In the genomic region with DNA sequence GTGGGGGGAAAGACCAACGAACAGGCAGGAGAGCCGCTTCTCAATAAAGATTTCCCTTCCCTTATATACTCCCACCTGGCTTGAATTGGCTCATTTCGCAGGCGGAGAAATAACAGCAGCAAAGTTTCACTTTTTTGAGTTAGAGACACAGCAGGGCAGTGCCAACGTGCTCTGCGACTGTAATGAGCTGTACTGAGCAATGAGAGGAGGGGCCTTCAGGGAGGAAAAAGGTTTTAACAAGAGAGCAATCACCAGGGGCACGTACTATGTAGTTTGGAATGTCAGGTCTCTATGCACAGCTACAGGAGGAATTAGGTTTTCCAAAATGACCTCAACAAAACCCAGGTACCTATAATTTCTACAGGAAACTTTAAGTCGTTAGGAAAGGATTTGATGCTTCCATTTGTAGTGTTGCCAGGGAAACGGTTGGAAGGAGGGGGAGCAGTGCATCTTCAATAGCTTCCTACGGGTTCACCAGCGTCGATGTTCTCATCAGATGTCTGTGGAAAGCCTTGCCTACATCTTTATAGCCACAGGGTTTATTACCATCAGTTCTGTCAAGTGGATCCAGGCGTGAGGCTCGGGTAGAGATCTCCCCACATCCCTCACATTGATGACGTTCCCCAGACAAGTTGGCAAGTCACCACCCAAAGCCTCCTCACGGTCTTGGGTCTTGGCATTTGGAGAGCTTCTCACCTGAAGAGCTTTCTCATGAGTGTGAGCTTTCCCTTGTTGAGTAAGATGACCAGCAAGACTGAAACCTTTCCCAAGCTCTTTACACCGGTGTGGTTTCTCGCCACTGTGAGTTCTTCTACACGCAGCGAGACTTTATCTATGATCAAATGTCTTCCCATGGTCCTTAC, we compare ENCODE assay signal across 9 mouse cellular contexts. TPM values are rescaled to one million over a fixed set of nuclear protein-coding genes. Genes with fewer than 3 reads are reported as not detected.
DNase-seq lines count a peak whose midpoint lies in the region; ATAC-seq and TF ChIP-seq lines count a peak whose summit lies in the region.
"Had no signal": no experiment of that assay in that cellular context is flagged by ENCODE, and none has a peak within 500 bp of the region (broad histone marks: within the 10 kb centered on the region; RNA-seq: fewer than 3 reads in every experiment).

No protein-coding gene starts in this region.

- no peak for TF ChIP-seq CTCF in lung, postnatal 0 days (IDR thresholded peaks at IDR 0.05)

- H3K27ac ChIP-seq in lung, postnatal 0 days (ENCODE audit: low read length) = peak overlapping the region; percentile 88

- H3K9me3 ChIP-seq in lung, postnatal 0 days (ENCODE audit: low read length) = no peaks in the 10 kb centered on the region

- DNase-seq in embryo, embryonic 10 days (ENCODE audit: low spot score) = peak; percentile 9
- no peak for DNase-seq in embryo, embryonic 9.5 days (ENCODE audit: extremely low spot score)
- peak; percentile 24 to 38 for DNase-seq in right cerebral cortex, adult 2 months (ENCODE audit: low spot score in 2 of 2)
- DNase-seq in right cerebral cortex, postnatal 4 days = no peak
- peak; percentile 76 for DNase-seq in lung, postnatal 0 days (ENCODE audit: low spot score)
- no peak for DNase-seq in urinary bladder, postnatal 14 days (ENCODE audit: low spot score)

- no peaks in the 10 kb centered on the region for H3K36me3 ChIP-seq in lung, postnatal 0 days (ENCODE audit: insufficient read depth, low read length)

- H3K27me3 ChIP-seq in lung, postnatal 0 days (replicated peaks; ENCODE audit: insufficient read depth, low read length) = no peaks in the 10 kb centered on the region

- ATAC-seq in lung, postnatal 0 days = peak; percentile 78
- no peak for ATAC-seq in activated CD4-positive, CD25-positive, alpha-beta regulatory T cell, adult 4 months
- no peak for ATAC-seq in megakaryocyte, adult 5-6 weeks (ENCODE audit: poor library complexity, severe bottlenecking)

- H3K4me2 ChIP-seq in lung, postnatal 0 days (replicated peaks; ENCODE audit: low read depth, low read length) = peak overlapping the region; percentile 47

- H3K9ac ChIP-seq in lung, postnatal 0 days (replicated peaks; ENCODE audit: low read depth) = peak overlapping the region; percentile 23; the same call in 1 of the 2 replicates

- TF ChIP-seq EP300 in lung, postnatal 0 days (IDR thresholded peaks at IDR 0.05) = no peak

- 45% methylated on average over 20 of the region's 20 CpGs for WGBS in lung, postnatal 0 days

- no peaks in the 10 kb centered on the region for H3K4me1 ChIP-seq in lung, postnatal 0 days (ENCODE audit: insufficient read depth, low read depth, low read length)

- peak overlapping the region; percentile 20; the same call in 1 of the 2 replicates for H3K4me3 ChIP-seq in lung, postnatal 0 days (ENCODE audit: low read depth, low read length)

RNA-seq across cellular contexts. Expression of gene Tescl, which starts 7.2 kb away (rescaled TPM):
- polyA plus RNA-seq in lung, postnatal 0 days (2015; fragmentation: Nextera tagmentation; extraction: Ambion mirVana) = 0.27 TPM in 2 replicates
- polyA plus RNA-seq in activated CD4-positive, CD25-positive, alpha-beta regulatory T cell, adult 4 months (2017; shearing (Covaris generic)) = not detected
- not detected in 2 replicates for total RNA-seq in megakaryocyte, adult 5-6 weeks (2015)
- total RNA-seq in megakaryocyte, adult 5-6 weeks (2017) = not detected in 2 replicates

RNA-seq across cellular contexts. Expression of gene Zfp94, which starts 10.0 kb away (rescaled TPM):
- polyA plus RNA-seq in lung, postnatal 0 days (2015; fragmentation: Nextera tagmentation; extraction: Ambion mirVana) = 5.2 and 5.7 TPM in 2 replicates
- polyA plus RNA-seq in activated CD4-positive, CD25-positive, alpha-beta regulatory T cell, adult 4 months (2017; shearing (Covaris generic)) = 1 to 10 TPM; 7.8 to 9.3 TPM
- 0.49 and 1.6 TPM in 2 replicates for total RNA-seq in megakaryocyte, adult 5-6 weeks (2015)
- 0.94 and 0.95 TPM in 2 replicates for total RNA-seq in megakaryocyte, adult 5-6 weeks (2017)

RNA-seq across cellular contexts. Expression of gene Lypd5, which starts 22.5 kb away (rescaled TPM):
- not detected in 2 replicates for polyA plus RNA-seq in lung, postnatal 0 days (2015; fragmentation: Nextera tagmentation; extraction: Ambion mirVana)
- not detected for polyA plus RNA-seq in activated CD4-positive, CD25-positive, alpha-beta regulatory T cell, adult 4 months (2017; shearing (Covaris generic))
- total RNA-seq in megakaryocyte, adult 5-6 weeks (2015) = not detected in 2 replicates
- not detected in 2 replicates for total RNA-seq in megakaryocyte, adult 5-6 weeks (2017)
- total RNA-seq: adrenal gland, postnatal 4 days had no signal

RNA-seq across cellular contexts. Expression of gene Zfp61, which starts 25.5 kb away (rescaled TPM):
- 15.7 and 16.7 TPM in 2 replicates for polyA plus RNA-seq in lung, postnatal 0 days (2015; fragmentation: Nextera tagmentation; extraction: Ambion mirVana)
- polyA plus RNA-seq in activated CD4-positive, CD25-positive, alpha-beta regulatory T cell, adult 4 months (2017; shearing (Covaris generic)) = 10 to 100 TPM; 16.6 to 17.4 TPM
- 4.2 and 4.9 TPM in 2 replicates for total RNA-seq in megakaryocyte, adult 5-6 weeks (2015)
- total RNA-seq in megakaryocyte, adult 5-6 weeks (2017) = 10.6 and 12.7 TPM in 2 replicates

RNA-seq across cellular contexts. Expression of gene Kcnn4, which starts 43.6 kb away (rescaled TPM):
- polyA plus RNA-seq in lung, postnatal 0 days (2015; fragmentation: Nextera tagmentation; extraction: Ambion mirVana) = 2.0 and 2.6 TPM in 2 replicates
- 100 to 1,000 TPM; 101 to 105 TPM for polyA plus RNA-seq in activated CD4-positive, CD25-positive, alpha-beta regulatory T cell, adult 4 months (2017; shearing (Covaris generic))
- 5.9 and 7.6 TPM in 2 replicates for total RNA-seq in megakaryocyte, adult 5-6 weeks (2015)
- total RNA-seq in megakaryocyte, adult 5-6 weeks (2017) = 14.2 and 17.0 TPM in 2 replicates

Comparison
In these comparisons a context has a peak if more than half of its experiments do, and no peak if none do; other contexts are left out.
1. DNase-seq: peak in embryo, embryonic 10 days (single experiment), right cerebral cortex, adult 2 months (2 of 2) and lung, postnatal 0 days (single experiment); none in embryo, embryonic 9.5 days (single experiment), right cerebral cortex, postnatal 4 days (single experiment) and urinary bladder, postnatal 14 days (single experiment).